Mouse (Mus musculus) forebrain, embryonic 11.5 days (tissue): Measurements from ENCODE around the gene Slc7a1. TPM values are rescaled to one million over a fixed set of nuclear protein-coding genes. Genes with fewer than 3 reads are reported as not detected.

Source experiments
- ATAC-seq: fragments of 200-750 bp; cut with Nextera tagmentation; replicated peaks from 2 replicates; pipeline ENCODE4 v1.8.0; 2017; ENCODE audit warnings: moderate TSS enrichment; ENCODE audit not compliant: low FRiP score
- DNase-seq: peaks from one replicate; pipeline ENCODE4 v3.0.0-alpha.2; 2017; ENCODE audit warnings: low spot score
- H3K27ac ChIP-seq: fragments of 300-500 bp; sonication (generic); 2 replicates; pipeline ENCODE4 v1.5.1; 2014; ENCODE audit warnings: low read depth, low read length
- H3K27me3 ChIP-seq: fragments of 300-500 bp; sonication (generic); 2 replicates; pipeline ENCODE4 v1.6.1; 2014; ENCODE audit warnings: mild to moderate bottlenecking, low read length, mixed read lengths; ENCODE audit not compliant: control insufficient read depth, insufficient read depth
- H3K36me3 ChIP-seq: fragments of 300-500 bp; sonication (generic); 2 replicates; pipeline ENCODE4 v1.6.1; 2014; ENCODE audit warnings: mild to moderate bottlenecking, low read length, moderate library complexity, mixed read lengths; ENCODE audit not compliant: control insufficient read depth, insufficient read depth
- H3K4me1 ChIP-seq: fragments of 300-500 bp; sonication (generic); replicated peaks from 2 replicates; pipeline ENCODE4 v1.6.1; 2014; ENCODE audit warnings: low read length, mixed read lengths; ENCODE audit not compliant: control insufficient read depth, insufficient read depth
- H3K4me2 ChIP-seq: fragments of 300-500 bp; sonication (generic); 2 replicates; pipeline ENCODE4 v1.6.1; 2014; ENCODE audit warnings: low read depth, mild to moderate bottlenecking, low read length, moderate library complexity, mixed read lengths; ENCODE audit not compliant: severe bottlenecking
- H3K4me3 ChIP-seq: fragments of 300-500 bp; sonication (generic); 2 replicates; pipeline ENCODE4 v1.5.1; 2014; ENCODE audit warnings: low read depth, low read length
- H3K9ac ChIP-seq: fragments of 300-500 bp; sonication (generic); 2 replicates; pipeline ENCODE4 v1.6.1; 2014; ENCODE audit warnings: low read length
- H3K9me3 ChIP-seq: fragments of 300-500 bp; sonication (generic); 2 replicates; pipeline ENCODE4 v1.6.1; 2016; ENCODE audit warnings: low read length, mixed read lengths; ENCODE audit not compliant: control insufficient read depth
- WGBS: fragments of 180-500 bp; shearing (Covaris S2); extraction: QIAGEN DNeasy Blood & Tissue Kit; methylation state at CpG from one replicate; pipeline ENCODE4 v1.1.7; 2014; 5-methylcytosine and 5-hydroxymethylcytosine counted together
- polyA plus RNA-seq: library from polyadenylated mRNA; unstranded; fragments of >200 nt; fragmentation: Nextera tagmentation; extraction: Ambion mirVana; gene quantifications from 2 replicates; pipeline ENCODE4 v1.2.1, GENCODE M21; 2014

Gene Slc7a1
- polyA plus RNA-seq, 1 experiment from 2014 or later, result 28.1 TPM

DNA sequence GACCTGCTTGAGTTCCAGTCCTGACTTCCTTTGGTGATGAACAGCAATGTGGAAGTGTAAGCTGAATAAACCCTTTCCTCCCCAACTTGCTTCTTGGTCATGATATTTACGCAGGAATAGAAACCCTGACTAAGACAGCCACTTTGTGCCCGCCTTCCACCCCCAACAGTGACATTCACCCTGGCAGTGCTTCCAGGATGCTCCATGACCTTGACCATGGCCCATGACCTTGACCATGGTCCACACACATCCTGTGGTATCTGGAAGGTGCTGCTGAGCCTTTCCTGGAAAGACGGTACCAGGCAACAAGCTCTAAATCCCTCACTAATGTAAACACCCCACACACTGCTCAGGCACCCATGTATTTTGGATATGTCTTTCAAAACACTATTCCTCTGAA, 21.0 kb downstream of the Slc7a1 start:
- no peak overlapping the region for H3K4me2 ChIP-seq
- H3K9ac ChIP-seq, result no peak overlapping the region
- H3K4me1 ChIP-seq, result no peaks in the 10 kb centered on the region
- no peaks in the 10 kb centered on the region for H3K27me3 ChIP-seq
- DNase-seq (no peak), ATAC-seq (no peak)
- no peak overlapping the region for H3K27ac ChIP-seq
- no peaks in the 10 kb centered on the region for H3K9me3 ChIP-seq
- H3K4me3 ChIP-seq, result no peak overlapping the region
- 92% methylated on average over 3 of the region's 3 CpGs for WGBS
- no peaks in the 10 kb centered on the region for H3K36me3 ChIP-seq

DNA sequence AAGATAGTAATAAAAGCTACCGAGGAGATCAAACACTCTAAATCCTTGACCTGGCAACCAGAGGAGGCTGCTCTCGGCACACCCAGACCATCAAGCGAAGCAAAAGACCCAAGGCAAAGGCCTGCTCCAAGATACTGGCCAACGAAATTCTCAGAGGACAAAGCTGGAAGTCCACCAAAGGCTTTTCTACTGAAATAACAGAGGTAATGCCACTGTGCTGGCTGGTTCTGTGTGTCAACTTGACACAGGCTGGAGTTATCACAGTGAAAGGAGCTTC, 21.5 kb downstream of the Slc7a1 start:
- no peak for DNase-seq
- H3K9me3 ChIP-seq, result no peaks in the 10 kb centered on the region
- no peaks in the 10 kb centered on the region for H3K27me3 ChIP-seq
- no peak overlapping the region for H3K9ac ChIP-seq
- ATAC-seq, result no peak
- WGBS, result 88% methylated on average over 4 of the region's 4 CpGs
- no peak overlapping the region for H3K4me2 ChIP-seq
- H3K36me3 ChIP-seq, result no peaks in the 10 kb centered on the region
- no peaks in the 10 kb centered on the region for H3K4me1 ChIP-seq
- H3K27ac ChIP-seq, result no peak overlapping the region
- H3K4me3 ChIP-seq, result no peak overlapping the region

DNA sequence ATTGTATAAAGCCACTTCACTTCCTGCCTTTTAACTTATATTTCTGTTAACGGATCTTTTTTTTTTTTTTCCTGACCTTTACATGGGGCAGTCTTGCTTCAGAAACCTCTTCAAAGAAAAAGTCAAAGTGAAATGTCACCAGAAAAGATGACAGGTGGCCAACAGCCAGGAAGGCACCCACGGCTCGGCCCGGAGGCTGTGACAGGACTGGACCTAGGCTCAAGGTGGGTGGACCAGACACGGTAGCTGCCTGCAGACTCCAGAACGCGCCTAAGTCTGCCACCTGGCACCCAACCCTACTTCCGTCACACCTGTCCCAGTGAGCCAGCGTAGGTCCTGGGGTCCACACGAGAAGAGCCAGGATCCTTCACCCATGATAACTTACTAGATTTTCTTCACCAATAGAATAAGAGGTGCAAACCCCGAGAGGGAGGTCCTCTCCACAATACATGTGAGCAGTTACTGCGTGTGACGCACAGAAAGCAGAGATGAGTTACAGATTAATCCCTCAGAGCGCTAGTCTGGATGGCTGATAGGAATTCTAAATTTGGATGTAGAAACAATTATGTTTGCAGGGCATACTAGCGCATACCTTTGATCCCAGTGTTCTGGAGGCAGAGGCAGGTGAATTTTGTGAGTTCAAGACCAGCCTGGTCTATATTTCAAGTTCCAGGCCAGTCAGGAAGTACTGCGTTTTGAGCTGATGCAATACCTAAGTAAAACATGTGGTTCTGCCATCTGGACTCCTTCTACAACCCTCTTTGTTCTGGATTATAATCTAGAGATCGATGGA, 22.1 kb downstream of the Slc7a1 start:
- H3K4me2 ChIP-seq, result no peak overlapping the region
- no peaks in the 10 kb centered on the region for H3K27me3 ChIP-seq
- no peaks in the 10 kb centered on the region for H3K4me1 ChIP-seq
- H3K36me3 ChIP-seq, result no peaks in the 10 kb centered on the region
- H3K9ac ChIP-seq, result no peak overlapping the region
- DNase-seq (no peak), ATAC-seq (no peak)
- 94% methylated on average over 17 of the region's 17 CpGs for WGBS
- no peak overlapping the region for H3K27ac ChIP-seq
- H3K4me3 ChIP-seq, result no peak overlapping the region
- H3K9me3 ChIP-seq, result no peaks in the 10 kb centered on the region

DNA sequence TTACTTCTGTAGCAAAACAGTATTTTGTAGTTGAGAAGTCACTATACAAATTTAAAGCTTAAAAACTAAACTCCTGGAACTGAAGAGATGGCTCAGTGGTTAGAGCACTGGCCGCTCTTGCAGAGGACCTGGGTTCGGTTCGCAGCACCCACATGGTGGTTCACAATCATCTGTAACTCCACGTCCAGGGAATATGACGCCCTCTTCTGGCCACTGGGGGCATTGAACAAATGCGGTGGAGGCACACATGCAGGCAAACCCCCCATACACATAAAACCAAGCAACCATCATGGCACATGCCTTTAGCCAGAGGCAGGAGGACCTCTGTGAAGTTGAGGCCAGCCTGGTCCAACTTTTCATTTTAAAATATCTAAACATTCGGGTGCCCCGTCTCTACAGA, 23.3 kb downstream of the Slc7a1 start:
- WGBS, result 95% methylated on average over 8 of the region's 8 CpGs
- H3K27me3 ChIP-seq, result no peaks in the 10 kb centered on the region
- no peaks in the 10 kb centered on the region for H3K9me3 ChIP-seq
- H3K9ac ChIP-seq, result no peak overlapping the region
- no peak overlapping the region for H3K4me2 ChIP-seq
- DNase-seq (no peak), ATAC-seq (no peak)
- no peaks in the 10 kb centered on the region for H3K36me3 ChIP-seq
- no peak overlapping the region for H3K4me3 ChIP-seq
- no peaks in the 10 kb centered on the region for H3K4me1 ChIP-seq
- H3K27ac ChIP-seq, result no peak overlapping the region

DNA sequence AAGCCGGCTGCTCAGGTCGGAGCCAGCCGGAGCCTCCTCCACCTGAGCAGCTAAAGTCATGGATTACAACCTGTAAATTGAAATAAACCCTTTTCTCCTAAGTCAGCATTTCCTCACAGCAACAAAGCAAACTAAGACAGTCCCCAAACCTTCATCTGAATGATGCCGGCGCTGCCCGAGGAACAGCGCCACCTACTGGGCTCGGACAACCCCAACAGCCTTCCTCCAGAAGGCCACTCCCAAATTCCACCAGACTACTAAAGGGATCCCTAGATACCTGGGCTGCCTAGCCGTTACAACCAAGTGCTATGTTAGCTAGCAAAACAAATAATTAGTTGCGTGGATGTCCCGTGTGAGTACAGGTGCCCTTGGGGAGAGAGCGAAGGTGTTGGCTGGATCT, 24.2 kb downstream of the Slc7a1 start:
- Histone ChIP-seq H3K4me2 (no peak overlapping the region), H3K4me3 (no peak overlapping the region), H3K9me3 (no peaks in the 10 kb centered on the region), H3K27me3 (no peaks in the 10 kb centered on the region), H3K9ac (no peak overlapping the region), H3K4me1 (no peaks in the 10 kb centered on the region), H3K36me3 (no peaks in the 10 kb centered on the region), H3K27ac (no peak overlapping the region)
- ATAC-seq (no peak), DNase-seq (no peak)
- WGBS, result 75% methylated on average over 12 of the region's 12 CpGs

DNA sequence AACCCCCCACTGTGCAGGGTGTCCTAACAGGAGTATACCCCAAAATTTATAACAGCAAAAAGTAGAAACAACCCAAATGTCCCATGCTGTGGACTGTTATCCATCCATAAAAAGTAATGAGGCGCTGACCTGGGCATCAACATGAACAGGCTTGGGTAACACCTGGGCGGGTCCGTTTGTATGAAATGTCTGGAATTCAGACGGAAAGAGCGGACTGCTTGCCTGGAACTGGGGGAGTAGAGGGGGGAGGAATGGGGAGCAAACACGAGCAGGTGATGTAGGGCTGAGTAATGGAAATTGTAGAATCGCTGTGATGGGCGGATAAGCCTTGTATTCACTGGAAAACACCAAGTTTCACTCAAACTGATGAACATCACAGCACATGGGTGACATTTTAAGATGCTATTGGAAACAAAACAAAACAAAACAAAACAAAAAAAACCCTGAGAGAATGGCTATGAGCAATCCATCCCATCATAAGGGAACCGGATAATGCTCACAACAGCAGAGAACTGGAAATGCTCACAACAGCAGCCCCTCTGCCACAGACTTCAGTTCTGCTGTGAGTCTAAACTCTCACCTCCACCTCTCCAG, 26.5 kb downstream of the Slc7a1 start:
- whole genome bisulfite sequencing, result 92% methylated on average over 9 of the region's 9 CpGs
- Histone ChIP-seq H3K9me3 (no peaks in the 10 kb centered on the region), H3K27me3 (no peaks in the 10 kb centered on the region), H3K4me3 (no peak overlapping the region), H3K27ac (no peak overlapping the region), H3K4me1 (no peaks in the 10 kb centered on the region), H3K36me3 (no peaks in the 10 kb centered on the region), H3K9ac (no peak overlapping the region), H3K4me2 (no peak overlapping the region)
- DNase-seq (no peak), ATAC-seq (no peak)

DNA sequence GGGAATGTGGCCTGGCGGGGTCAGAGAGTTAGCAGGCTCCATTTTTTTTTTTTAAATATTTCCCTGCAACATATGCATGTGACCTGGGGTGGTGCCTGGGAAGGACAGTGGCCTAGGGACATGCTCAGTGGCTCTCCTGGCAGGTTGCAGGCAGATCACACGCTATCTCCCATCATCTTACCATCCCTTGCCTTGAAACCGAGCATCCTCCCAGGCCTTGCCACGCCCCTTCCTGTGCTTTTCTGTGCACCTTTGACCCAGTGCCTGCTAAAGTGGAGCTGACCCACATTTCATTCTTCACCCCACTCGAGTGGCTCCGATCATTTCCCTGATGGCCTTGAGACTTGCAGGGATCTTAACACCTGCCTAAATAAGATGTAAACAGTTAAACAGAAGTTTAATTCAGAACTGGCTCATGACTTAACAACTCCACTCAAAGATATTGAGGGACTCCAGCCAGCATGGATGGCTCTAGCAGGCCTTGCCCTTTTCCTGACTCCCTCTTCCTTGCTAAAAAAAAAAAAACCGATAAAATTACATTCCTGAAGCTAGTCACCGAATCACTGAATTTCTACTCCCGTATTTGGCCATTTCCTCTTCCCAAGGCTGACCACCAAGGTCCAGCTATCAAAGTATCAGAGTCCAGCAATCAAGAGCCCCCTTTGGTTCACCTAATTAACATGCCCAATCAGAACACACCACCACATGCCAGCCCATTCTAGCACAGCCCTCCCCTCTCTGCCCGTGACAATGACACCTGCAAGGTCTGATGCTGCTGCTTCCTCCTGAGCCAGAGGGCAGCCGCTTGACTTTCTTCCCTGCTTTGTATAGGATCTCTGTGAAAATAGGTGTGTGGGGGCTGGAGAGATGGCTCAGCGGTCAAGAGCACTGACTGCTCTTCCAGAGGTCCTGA, 27.4 kb downstream of the Slc7a1 start:
- Histone ChIP-seq H3K27me3 (no peaks in the 10 kb centered on the region), H3K9me3 (no peaks in the 10 kb centered on the region), H3K9ac (no peak overlapping the region), H3K4me2 (no peak overlapping the region), H3K4me1 (no peaks in the 10 kb centered on the region), H3K36me3 (no peaks in the 10 kb centered on the region), H3K27ac (no peak overlapping the region), H3K4me3 (no peak overlapping the region)
- 91% methylated on average over 12 of the region's 12 CpGs for WGBS
- DNase-seq, result no peak
- ATAC-seq, result no peak

DNA sequence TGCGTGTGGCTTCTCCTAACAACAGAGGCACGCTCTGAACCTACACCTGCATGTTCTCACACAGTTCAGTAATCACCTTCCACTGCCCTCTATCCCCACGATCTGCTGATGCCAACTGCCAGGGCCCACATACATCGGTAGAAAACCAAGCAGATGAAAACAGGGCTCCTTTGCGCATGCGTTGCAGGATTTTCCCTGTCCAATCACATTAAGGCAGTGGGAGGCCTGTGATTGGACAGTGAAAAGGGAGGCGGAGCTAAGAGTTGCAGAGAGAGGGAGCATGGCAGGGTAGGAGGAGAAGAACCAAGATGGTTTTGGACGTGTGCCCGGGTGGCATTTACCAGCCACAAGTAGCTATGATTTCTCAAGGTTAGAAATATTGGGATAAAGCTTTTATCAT, 28.3 kb downstream of the Slc7a1 start:
- WGBS, result 95% methylated on average over 9 of the region's 9 CpGs
- H3K9ac ChIP-seq, result no peak overlapping the region
- no peaks in the 10 kb centered on the region for H3K4me1 ChIP-seq
- H3K9me3 ChIP-seq, result no peaks in the 10 kb centered on the region
- no peak overlapping the region for H3K4me3 ChIP-seq
- no peak for DNase-seq
- no peak overlapping the region for H3K27ac ChIP-seq
- no peaks in the 10 kb centered on the region for H3K27me3 ChIP-seq
- H3K4me2 ChIP-seq, result no peak overlapping the region
- no peaks in the 10 kb centered on the region for H3K36me3 ChIP-seq
- ATAC-seq, result no peak
